Mouse (Mus musculus) lung, embryonic 15.5 days (tissue): ENCODE data around the gene Bcl11a. TPM values are rescaled to one million over a fixed set of nuclear protein-coding genes. Genes with fewer than 3 reads are reported as not detected.

ENCODE experiments used
- ATAC-seq: fragments of 200-750 bp; cut with Nextera tagmentation; 2 replicates; pipeline ENCODE4 v1.8.0; 2017; ENCODE audit warnings: moderate number of reproducible peaks, borderline replicate concordance; ENCODE audit not compliant: low FRiP score, low TSS enrichment; ENCODE audit errors: extremely low read depth
- H3K27ac ChIP-seq: fragments of 300-500 bp; sonication (generic); 2 replicates; pipeline ENCODE4 v1.5.1; 2015; ENCODE audit warnings: moderate library complexity, mild to moderate bottlenecking, inconsistent platforms
- H3K27me3 ChIP-seq: fragments of 300-500 bp; sonication (generic); 2 replicates; pipeline ENCODE4 v1.6.1; 2015; ENCODE audit warnings: inconsistent platforms
- H3K36me3 ChIP-seq: fragments of 300-500 bp; sonication (generic); 2 replicates; pipeline ENCODE4 v1.6.1; 2015; ENCODE audit warnings: inconsistent platforms
- H3K4me1 ChIP-seq: fragments of 300-500 bp; sonication (generic); 2 replicates; pipeline ENCODE4 v1.6.1; 2015; ENCODE audit warnings: inconsistent platforms
- H3K4me2 ChIP-seq: fragments of 300-500 bp; sonication (generic); 2 replicates; pipeline ENCODE4 v1.6.1; 2015; ENCODE audit warnings: inconsistent platforms, mild to moderate bottlenecking, moderate library complexity
- H3K4me3 ChIP-seq: fragments of 300-500 bp; sonication (generic); 2 replicates; pipeline ENCODE4 v1.5.1; 2015; ENCODE audit warnings: mild to moderate bottlenecking, inconsistent platforms
- H3K9ac ChIP-seq: fragments of 300-500 bp; sonication (generic); 2 replicates; pipeline ENCODE4 v1.6.1; 2015; ENCODE audit warnings: inconsistent platforms
- H3K9me3 ChIP-seq: fragments of 300-500 bp; sonication (generic); 2 replicates; pipeline ENCODE4 v1.6.1; 2016; ENCODE audit warnings: inconsistent platforms
- WGBS: fragments of 180-500 bp; shearing (Covaris S2); methylation state at CpG from one replicate; pipeline ENCODE4 v1.1.7; 2015; 5-methylcytosine and 5-hydroxymethylcytosine counted together
- polyA plus RNA-seq: library from polyadenylated mRNA; unstranded; fragments of >200 nt; fragmentation: Nextera tagmentation; extraction: Ambion mirVana; gene quantifications from 2 replicates; pipeline ENCODE4 v1.2.1, GENCODE M21; 2015

The Bcl11a gene
- polyA plus RNA-seq, 1 experiment from 2014 or later, result 15.4 TPM

GRCm38 (mm10) chr11:24202641-24203361, 124.9 kb downstream of the Bcl11a start:
- 16% methylated on average over 7 of the region's 7 CpGs for WGBS
- peak; percentile 85; the same call in 1 of the 2 replicates for ATAC-seq
- Histone ChIP-seq H3K4me2 (no peak overlapping the region), H3K27ac (peak overlapping the region; percentile 50), H3K4me1 (peaks cover 16% of the 10 kb centered on the region), H3K27me3 (no peaks in the 10 kb centered on the region), H3K9me3 (no peaks in the 10 kb centered on the region), H3K4me3 (no peak overlapping the region), H3K9ac (no peak overlapping the region), H3K36me3 (no peaks in the 10 kb centered on the region)

- Histone ChIP-seq H3K4me1 (peaks cover 16% of the 10 kb centered on the region), H3K4me2 (no peak overlapping the region), H3K9ac (no peak overlapping the region), H3K36me3 (no peaks in the 10 kb centered on the region), H3K9me3 (no peaks in the 10 kb centered on the region), H3K27ac (0 out of 2 replicates have a peak overlapping the region, but pooled peaks have one; percentile 50), H3K27me3 (no peaks in the 10 kb centered on the region), H3K4me3 (no peak overlapping the region)
- 89% methylated on average over 1 of the region's 1 CpGs for WGBS
- no peak for ATAC-seq
These were observed 125.6 kb downstream of the Bcl11a start for GRCm38 (mm10) chr11:24203489-24203888.

GRCm38 (mm10) chr11:24208951-24209351, 131.1 kb downstream of the Bcl11a start:
- H3K27me3 ChIP-seq, result no peaks in the 10 kb centered on the region
- no peaks in the 10 kb centered on the region for H3K36me3 ChIP-seq
- ATAC-seq, result peak; percentile 88
- H3K4me1 ChIP-seq, result peaks cover 12% of the 10 kb centered on the region
- no peaks in the 10 kb centered on the region for H3K9me3 ChIP-seq
- peak overlapping the region; percentile 39 for H3K27ac ChIP-seq
- H3K4me3 ChIP-seq, result no peak overlapping the region
- H3K9ac ChIP-seq, result no peak overlapping the region
- no peak overlapping the region for H3K4me2 ChIP-seq
- WGBS, result 20% methylated on average over 6 of the region's 6 CpGs

GRCm38 (mm10) chr11:24214509-24215134, 136.8 kb downstream of the Bcl11a start:
- Histone ChIP-seq H3K9ac (no peak overlapping the region), H3K4me3 (no peak overlapping the region), H3K4me2 (no peak overlapping the region), H3K27me3 (no peaks in the 10 kb centered on the region), H3K27ac (no peak overlapping the region), H3K9me3 (no peaks in the 10 kb centered on the region), H3K36me3 (no peaks in the 10 kb centered on the region), H3K4me1 (0 out of 2 replicates have a peak, but pooled peaks cover 13% of the 10 kb centered on the region)
- WGBS, result 51% methylated on average over 3 of the region's 3 CpGs
- no peak for ATAC-seq

GRCm38 (mm10) chr11:24217741-24218333, 140.0 kb downstream of the Bcl11a start:
- Histone ChIP-seq H3K4me1 (peaks cover 11% of the 10 kb centered on the region; the same call in 1 of the 2 replicates), H3K4me2 (no peak overlapping the region), H3K9me3 (no peaks in the 10 kb centered on the region), H3K4me3 (no peak overlapping the region), H3K36me3 (no peaks in the 10 kb centered on the region), H3K9ac (no peak overlapping the region), H3K27ac (no peak overlapping the region), H3K27me3 (no peaks in the 10 kb centered on the region)
- no peak for ATAC-seq
- WGBS, result 85% methylated on average over 6 of the region's 6 CpGs

GRCm38 (mm10) chr11:24221601-24222307, 143.9 kb downstream of the Bcl11a start:
- Histone ChIP-seq H3K4me1 (peaks cover 3% of the 10 kb centered on the region; the same call in 1 of the 2 replicates), H3K27me3 (no peaks in the 10 kb centered on the region), H3K27ac (peak overlapping the region; percentile 80), H3K36me3 (no peaks in the 10 kb centered on the region), H3K9ac (no peak overlapping the region), H3K4me2 (no peak overlapping the region), H3K9me3 (no peaks in the 10 kb centered on the region), H3K4me3 (no peak overlapping the region)
- 30% methylated on average over 4 of the region's 4 CpGs for WGBS
- peak; percentile 79 for ATAC-seq

Other genes starting within 250 kb of the Bcl11a start
- 14.1 and 14.5 TPM in 2 replicates for gene Papolg, start 182.8 kb upstream of the Bcl11a start, polyA plus RNA-seq
- gene A830031A19Rik, start 3.0 kb upstream of the Bcl11a start, polyA plus RNA-seq, result not detected in 2 replicates